28 mouse cellular contexts compared by ENCODE assay signal in the genomic region with DNA sequence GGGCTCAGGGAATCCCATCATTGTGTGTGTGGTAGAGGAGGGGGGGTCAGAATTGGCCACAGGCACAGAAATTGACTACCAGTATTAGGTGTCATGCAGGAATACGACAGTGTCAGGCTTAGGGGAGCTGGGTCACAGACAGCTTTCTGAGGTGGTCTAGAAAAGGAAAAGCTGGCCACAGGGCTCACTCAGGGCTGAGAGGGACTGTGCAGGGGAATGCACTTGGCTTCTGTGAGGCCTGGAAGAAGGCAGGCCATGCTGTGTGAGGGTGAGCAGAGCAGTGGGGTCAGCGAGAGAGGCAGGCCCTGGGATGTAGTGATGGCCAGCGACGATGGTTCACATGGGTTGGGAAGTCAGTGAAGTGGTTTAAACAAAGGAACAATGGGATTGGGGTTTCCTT. TPM values are rescaled to one million over a fixed set of nuclear protein-coding genes. Genes with fewer than 3 reads are reported as not detected.
DNase-seq lines count a peak whose midpoint lies in the region; ATAC-seq and TF ChIP-seq lines count a peak whose summit lies in the region.
"Had no signal": no experiment of that assay in that cellular context is flagged by ENCODE, and none has a peak within 500 bp of the region (broad histone marks: within the 10 kb centered on the region; RNA-seq: fewer than 3 reads in every experiment).

No protein-coding gene starts in this region.

- no peak for TF ChIP-seq POLR2A in cortical plate, adult 2 months (IDR thresholded peaks at IDR 0.05; ENCODE audit: extremely low read depth, insufficient read depth, low read length)

- H3K36me3 ChIP-seq in heart, embryonic 11.5 days (ENCODE audit: control insufficient read depth, insufficient read depth, low read length): peaks cover 24% of the 10 kb centered on the region
- H3K36me3 ChIP-seq in hindbrain, embryonic 13.5 days: peaks cover 87% of the 10 kb centered on the region
- peaks cover 12% of the 10 kb centered on the region for H3K36me3 ChIP-seq in hindbrain, embryonic 11.5 days (ENCODE audit: control insufficient read depth, insufficient read depth, low read length)

- no peak overlapping the region for H3K4me3 ChIP-seq in heart, embryonic 11.5 days (ENCODE audit: low read depth, low read length)
- H3K4me3 ChIP-seq in hindbrain, embryonic 13.5 days: no peak overlapping the region
- H3K4me3 ChIP-seq in hindbrain, embryonic 11.5 days (ENCODE audit: low read depth, low read length): no peak overlapping the region
- H3K4me3 ChIP-seq in cortical plate, adult 2 months (ENCODE audit: insufficient read depth, low read length): no peak overlapping the region
- H3K4me3 ChIP-seq: embryonic facial prominence, embryonic 13.5 days; embryonic facial prominence, embryonic 15.5 days; erythroblast, embryonic 14.5 days; forebrain, embryonic 10.5 days; forebrain, embryonic 13.5 days; forebrain, embryonic 15.5 days had no signal

- H3K9me3 ChIP-seq in heart, embryonic 11.5 days (replicated peaks; ENCODE audit: control insufficient read depth, low read length): no peaks in the 10 kb centered on the region
- no peaks in the 10 kb centered on the region for H3K9me3 ChIP-seq in hindbrain, embryonic 13.5 days
- no peaks in the 10 kb centered on the region for H3K9me3 ChIP-seq in hindbrain, embryonic 11.5 days (ENCODE audit: control insufficient read depth, low read length)
- H3K9me3 ChIP-seq: embryonic facial prominence, embryonic 13.5 days; embryonic facial prominence, embryonic 15.5 days; forebrain, embryonic 10.5 days; forebrain, embryonic 13.5 days; forebrain, embryonic 15.5 days; G1E had no signal

- no peak for ATAC-seq in heart, embryonic 11.5 days (replicated peaks; ENCODE audit: insufficient number of reproducible peaks, low FRiP score, low TSS enrichment)
- no peak for ATAC-seq in hindbrain, embryonic 13.5 days (ENCODE audit: low FRiP score)
- ATAC-seq in hindbrain, embryonic 11.5 days (ENCODE audit: low FRiP score): no peak
- no peak for ATAC-seq in inflammation-experienced regulatory T-cells, adult 6 months
- ATAC-seq: activated CD4-positive, CD25-positive, alpha-beta regulatory T cell, adult 4 months; CD4-positive, CD25-positive, alpha-beta regulatory T cell, adult 4 months; forebrain, embryonic 13.5 days; forebrain, embryonic 15.5 days; forebrain, postnatal 0 days; Patski had no signal

- H3K27me3 ChIP-seq in heart, embryonic 11.5 days (ENCODE audit: control insufficient read depth, insufficient read depth, low read length): no peaks in the 10 kb centered on the region
- H3K27me3 ChIP-seq in hindbrain, embryonic 13.5 days: no peaks in the 10 kb centered on the region
- H3K27me3 ChIP-seq in hindbrain, embryonic 11.5 days (ENCODE audit: control insufficient read depth, insufficient read depth, low read length): no peaks in the 10 kb centered on the region
- H3K27me3 ChIP-seq: CH12.LX; embryonic facial prominence, embryonic 13.5 days; embryonic facial prominence, embryonic 15.5 days; forebrain, embryonic 13.5 days; forebrain, embryonic 15.5 days; Patski had no signal

- DNase-seq in heart, adult 11 months: peak; percentile 61
- no peak for DNase-seq in hindbrain, embryonic 11.5 days (ENCODE audit: low spot score)
- DNase-seq: adrenal gland, adult 8-10 months; adrenal gland, postnatal 14 days; adrenal gland, postnatal 36 days; B cell, adult 2 months; cerebellum, adult 11-12 months; cerebellum, adult 2 months; cerebellum, adult 9-10 months; cerebellum, postnatal 10 days; cerebellum, postnatal 25 days; embryo, embryonic 11 days; forebrain, postnatal 0 days had no signal

- no peak for TF ChIP-seq CTCF in cortical plate, adult 2 months (IDR thresholded peaks at IDR 0.05; ENCODE audit: extremely low read depth, insufficient read depth, low read length)

- no peaks in the 10 kb centered on the region for H3K4me1 ChIP-seq in heart, embryonic 11.5 days (ENCODE audit: control insufficient read depth, insufficient read depth, low read length)
- H3K4me1 ChIP-seq in hindbrain, embryonic 13.5 days (replicated peaks): no peaks in the 10 kb centered on the region
- no peaks in the 10 kb centered on the region for H3K4me1 ChIP-seq in hindbrain, embryonic 11.5 days (replicated peaks; ENCODE audit: control insufficient read depth, insufficient read depth, low read length)
- 0 out of 2 replicates have a peak, but pooled peaks cover 1% of the 10 kb centered on the region for H3K4me1 ChIP-seq in cortical plate, adult 2 months (ENCODE audit: control insufficient read depth, insufficient read depth, low read length)
- H3K4me1 ChIP-seq: embryonic facial prominence, embryonic 13.5 days; embryonic facial prominence, embryonic 15.5 days; forebrain, embryonic 10.5 days; forebrain, embryonic 13.5 days; forebrain, embryonic 15.5 days had no signal

- no peak overlapping the region for H3K27ac ChIP-seq in heart, embryonic 11.5 days (ENCODE audit: low read depth, low read length)
- H3K27ac ChIP-seq in hindbrain, embryonic 13.5 days: peak overlapping the region; percentile 19; the same call in 1 of the 2 replicates
- H3K27ac ChIP-seq in hindbrain, embryonic 11.5 days (ENCODE audit: low read depth, low read length): no peak overlapping the region
- 0 out of 2 replicates have a peak overlapping the region, but pooled peaks have one; percentile 28 for H3K27ac ChIP-seq in cortical plate, adult 2 months (ENCODE audit: insufficient read depth, low read length)
- H3K27ac ChIP-seq: embryonic facial prominence, embryonic 13.5 days; embryonic facial prominence, embryonic 15.5 days; forebrain, embryonic 10.5 days; forebrain, embryonic 13.5 days; forebrain, embryonic 15.5 days had no signal

- no peak overlapping the region for H3K4me2 ChIP-seq in heart, embryonic 11.5 days
- H3K4me2 ChIP-seq in hindbrain, embryonic 13.5 days: no peak overlapping the region
- no peak overlapping the region for H3K4me2 ChIP-seq in hindbrain, embryonic 11.5 days (replicated peaks; ENCODE audit: low read depth, low read length)
- H3K4me2 ChIP-seq: embryonic facial prominence, embryonic 13.5 days; embryonic facial prominence, embryonic 15.5 days; forebrain, embryonic 13.5 days; forebrain, embryonic 15.5 days had no signal

- no peak overlapping the region for H3K9ac ChIP-seq in heart, embryonic 11.5 days (ENCODE audit: low read depth, low read length)
- H3K9ac ChIP-seq in hindbrain, embryonic 13.5 days: no peak overlapping the region
- H3K9ac ChIP-seq in hindbrain, embryonic 11.5 days (ENCODE audit: low read depth, low read length): no peak overlapping the region
- H3K9ac ChIP-seq: embryonic facial prominence, embryonic 13.5 days; embryonic facial prominence, embryonic 15.5 days; forebrain, embryonic 13.5 days; forebrain, embryonic 15.5 days; forebrain, postnatal 0 days had no signal

- 93% methylated on average over 4 of the region's 4 CpGs for WGBS in heart, embryonic 11.5 days (ENCODE audit: insufficient replicate concordance)
- 73% methylated on average over 4 of the region's 4 CpGs for WGBS in hindbrain, embryonic 13.5 days
- WGBS in hindbrain, embryonic 11.5 days: 69% methylated on average over 4 of the region's 4 CpGs

RNA-seq across cellular contexts. Expression of a gene that starts 43.1 kb away (rescaled TPM):
- 34.1 and 35.9 TPM in 2 replicates for polyA plus RNA-seq in heart, embryonic 11.5 days (2014; fragmentation: Nextera tagmentation; extraction: Ambion mirVana)
- polyA plus RNA-seq in hindbrain, embryonic 13.5 days (2015; fragmentation: Nextera tagmentation; extraction: Ambion mirVana): 31.5 and 32.5 TPM in 2 replicates
- polyA plus RNA-seq in hindbrain, embryonic 11.5 days (2014; fragmentation: Nextera tagmentation; extraction: Ambion mirVana): 46.6 and 47.0 TPM in 2 replicates
- 123 and 145 TPM in 2 replicates for polyA plus RNA-seq in cortical plate, adult 2 months (2012; rRNA removed)
- 10 to 100 TPM; 25.4 to 48.0 (median 40.3) TPM for polyA plus RNA-seq in inflammation-experienced regulatory T-cells, adult 6 months (2017; shearing (Covaris generic))

Comparison
In these comparisons a context has a peak if more than half of its experiments do, and no peak if none do; other contexts are left out.
1. H3K27ac ChIP-seq: peak in hindbrain, embryonic 13.5 days (single experiment) and cortical plate, adult 2 months (single experiment); none in heart, embryonic 11.5 days (single experiment) and hindbrain, embryonic 11.5 days (single experiment).